Mouse (Mus musculus): ENCODE results near the gene Cd52.
"Not testable (repeated sequence)": the region's sequence is repeated elsewhere in the genome, so short reads cannot be mapped to it uniquely, and the experiment has no call there.

Cd52 gene

DNA sequence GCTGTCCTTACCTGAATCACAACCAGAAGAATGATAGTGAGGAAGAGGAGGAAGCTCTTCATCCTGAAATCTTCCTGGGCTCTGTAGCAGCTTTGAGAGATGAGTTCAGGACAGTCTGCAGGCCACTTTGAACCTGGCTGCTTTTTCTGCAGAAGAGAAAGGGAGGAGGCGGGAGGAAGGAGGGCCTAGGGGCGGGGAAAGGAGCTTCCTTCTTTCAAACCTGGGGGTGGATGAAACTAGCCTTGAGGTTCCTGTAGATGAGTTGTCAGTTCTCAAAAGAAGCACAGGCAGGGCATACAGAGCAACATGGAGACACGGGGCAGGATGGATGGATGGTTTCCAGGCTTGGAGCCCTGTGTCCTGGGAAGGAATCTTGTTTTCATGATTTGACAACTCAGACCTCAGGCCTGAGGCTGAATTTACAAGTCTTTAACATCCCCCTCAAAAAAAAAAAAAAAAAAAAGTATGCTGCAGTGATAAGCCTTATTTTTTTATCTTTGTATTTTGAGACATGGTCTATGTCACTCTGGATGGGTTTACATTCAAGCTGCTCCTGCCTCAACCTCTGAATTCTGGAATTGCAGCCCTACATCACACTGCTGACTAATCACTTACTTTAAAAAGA, at the start of gene Cd52:
Gene Cd52 (minus strand): TSS at position 160 of the 625 bp plus-strand sequence.
- DNase-seq, result no peak

DNA sequence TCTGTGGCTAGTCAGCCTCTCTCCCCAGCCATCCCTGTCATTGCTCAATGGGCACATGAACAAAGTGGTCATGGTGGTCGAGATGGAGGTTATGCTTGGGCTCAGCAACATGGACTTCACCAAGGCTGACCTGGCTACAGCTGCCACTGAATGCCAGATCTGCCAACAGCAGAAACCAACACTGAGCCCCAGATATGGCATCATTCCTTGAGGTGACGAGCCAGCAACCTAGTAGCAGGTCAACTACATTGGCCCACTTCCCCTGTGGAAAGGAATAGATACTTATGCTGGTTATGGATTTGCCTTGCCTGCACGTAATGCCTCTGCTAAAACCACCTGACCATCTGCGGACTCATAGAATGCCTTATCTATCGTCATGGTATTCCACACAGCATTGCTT, 49.4 kb upstream of the Cd52 start:
- DNase-seq, result not testable (repeated sequence)

DNA sequence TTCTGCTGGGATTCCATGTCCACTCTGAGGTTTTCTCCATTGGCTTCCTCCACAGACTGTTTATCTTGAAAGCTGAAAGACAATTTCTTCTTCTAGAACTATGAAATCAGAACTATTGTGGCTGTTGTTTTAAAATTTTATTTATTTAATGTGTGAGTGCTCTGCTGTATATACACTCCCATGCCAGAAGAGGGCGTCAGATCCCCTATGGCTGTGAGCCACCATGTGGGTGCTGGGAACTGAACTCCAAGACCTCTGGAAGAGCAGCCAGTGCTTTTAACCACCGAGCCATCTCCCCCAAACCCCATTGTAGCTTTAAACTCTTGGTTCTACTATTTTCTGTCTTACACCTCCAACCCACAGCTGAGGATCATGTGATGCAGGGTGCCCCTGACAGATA, 44.0 kb upstream of the Cd52 start:
- no peak for DNase-seq

DNA sequence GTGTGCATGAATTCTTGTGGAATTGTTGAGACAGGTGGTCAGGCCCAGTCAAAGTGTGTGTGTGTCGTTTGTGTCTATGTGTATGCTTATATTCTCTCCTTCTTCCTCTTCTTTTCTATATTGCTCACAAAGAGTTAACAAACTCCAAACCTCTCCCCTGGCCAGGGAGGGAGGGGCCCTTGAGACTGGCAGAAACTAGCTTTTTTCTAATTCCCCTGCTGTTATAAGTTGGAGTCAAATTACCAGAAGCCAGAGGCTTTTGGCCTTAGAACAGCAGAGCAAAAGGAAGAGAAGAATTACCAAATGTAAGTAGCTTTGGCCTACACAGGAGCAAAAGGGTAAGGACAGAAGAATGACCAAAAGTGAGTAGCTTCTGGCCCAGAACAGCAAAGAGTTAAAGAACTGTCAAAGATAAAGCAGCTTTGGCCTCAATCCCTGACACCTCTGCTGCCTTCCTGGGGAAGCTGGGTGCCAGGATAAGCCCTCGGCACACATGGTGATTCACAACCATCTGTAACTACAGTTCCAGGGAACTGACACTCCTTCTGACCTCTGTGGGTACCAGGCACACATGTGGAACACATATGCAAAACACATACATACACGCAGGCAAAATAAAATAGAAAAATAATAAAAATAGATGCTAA, 41.5 kb upstream of the Cd52 start:
- no peak for DNase-seq

DNA sequence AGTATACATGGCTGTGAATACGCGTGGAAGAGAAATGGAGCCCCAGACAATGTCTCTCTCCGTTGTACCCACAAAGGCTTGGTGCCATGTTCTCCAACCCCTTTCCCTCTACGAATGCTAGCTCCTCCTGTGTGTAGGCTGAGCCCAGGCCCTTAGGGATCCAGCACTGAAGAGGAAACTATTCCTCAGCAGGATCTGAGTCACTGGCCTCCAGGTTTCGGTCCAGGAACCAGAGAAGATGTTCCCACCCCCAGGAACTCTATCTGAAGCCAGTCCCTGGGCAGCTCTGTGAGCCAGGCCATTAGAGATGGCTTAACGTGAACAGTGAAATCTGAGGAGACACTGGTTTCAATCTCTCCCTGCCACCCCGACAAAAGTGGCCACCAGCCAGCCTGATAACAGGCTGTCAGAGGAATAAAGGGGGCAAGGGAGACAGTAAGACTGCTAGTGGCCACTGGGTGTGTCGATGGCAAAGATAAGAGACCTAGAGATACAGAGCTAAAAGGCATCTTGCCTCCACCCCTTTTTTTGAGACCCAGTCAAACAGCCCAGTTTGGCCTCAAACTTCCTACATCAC, 37.7 kb upstream of the Cd52 start:
- no peak for DNase-seq

DNA sequence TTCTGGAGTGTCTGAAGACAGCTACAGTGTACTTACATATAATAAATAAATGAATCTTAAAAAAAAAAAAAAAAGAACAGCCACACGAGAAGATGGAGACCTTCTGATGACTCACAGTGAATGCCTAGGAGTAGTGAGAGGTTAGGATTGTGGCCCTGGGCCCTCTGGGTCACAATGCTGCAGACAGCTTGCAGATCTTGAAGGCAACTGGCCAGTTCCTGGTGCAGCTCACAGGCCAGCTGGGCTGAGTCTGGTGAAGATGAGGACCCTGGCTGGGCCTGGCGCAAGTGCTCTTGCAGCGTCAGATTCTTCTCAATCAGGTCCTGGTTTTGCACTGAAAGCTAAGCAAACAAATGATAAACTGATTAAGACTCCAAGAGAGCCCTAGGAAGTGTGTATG, 37.2 kb upstream of the Cd52 start:
- no peak for DNase-seq

DNA sequence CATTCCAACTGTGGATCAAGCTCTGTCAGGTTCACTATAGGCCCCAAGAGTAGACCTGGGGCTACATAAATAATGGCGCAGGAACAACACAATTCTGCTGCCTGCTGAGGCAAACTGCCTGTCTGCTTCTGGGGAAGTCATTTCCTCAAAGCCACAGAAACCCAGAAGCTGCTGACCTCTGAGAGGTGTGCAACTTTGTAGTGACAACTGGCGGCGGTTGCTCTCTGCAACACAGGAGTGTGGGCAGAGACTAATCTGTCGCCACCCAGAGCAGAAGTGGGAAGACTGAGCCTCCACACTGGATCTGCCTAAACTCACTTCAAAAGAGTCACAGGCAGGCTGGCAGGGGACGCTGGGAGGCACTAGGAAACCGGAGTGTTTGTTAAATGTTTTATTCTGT, 34.6 kb upstream of the Cd52 start:
- no peak for DNase-seq

DNA sequence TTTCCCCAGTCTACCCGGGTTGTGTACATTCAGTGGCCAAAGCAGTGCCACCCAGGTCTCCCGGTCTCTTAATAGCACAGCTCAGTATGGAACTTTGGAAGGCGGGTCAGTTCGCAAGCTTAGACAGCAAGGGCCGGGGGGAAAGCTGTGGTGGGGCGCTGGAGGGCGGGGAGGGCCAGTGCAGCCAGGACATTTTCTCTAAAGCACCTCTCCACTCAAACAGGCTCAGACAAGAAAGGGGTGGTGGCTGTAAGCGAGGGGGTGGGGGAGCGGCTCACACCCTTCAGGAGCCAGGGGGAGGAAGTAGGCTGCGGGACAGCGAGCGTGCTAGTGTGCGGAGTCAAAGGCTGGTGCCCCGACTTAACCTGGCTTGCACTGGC, 34.1 kb upstream of the Cd52 start:
- DNase-seq, result no peak

DNA sequence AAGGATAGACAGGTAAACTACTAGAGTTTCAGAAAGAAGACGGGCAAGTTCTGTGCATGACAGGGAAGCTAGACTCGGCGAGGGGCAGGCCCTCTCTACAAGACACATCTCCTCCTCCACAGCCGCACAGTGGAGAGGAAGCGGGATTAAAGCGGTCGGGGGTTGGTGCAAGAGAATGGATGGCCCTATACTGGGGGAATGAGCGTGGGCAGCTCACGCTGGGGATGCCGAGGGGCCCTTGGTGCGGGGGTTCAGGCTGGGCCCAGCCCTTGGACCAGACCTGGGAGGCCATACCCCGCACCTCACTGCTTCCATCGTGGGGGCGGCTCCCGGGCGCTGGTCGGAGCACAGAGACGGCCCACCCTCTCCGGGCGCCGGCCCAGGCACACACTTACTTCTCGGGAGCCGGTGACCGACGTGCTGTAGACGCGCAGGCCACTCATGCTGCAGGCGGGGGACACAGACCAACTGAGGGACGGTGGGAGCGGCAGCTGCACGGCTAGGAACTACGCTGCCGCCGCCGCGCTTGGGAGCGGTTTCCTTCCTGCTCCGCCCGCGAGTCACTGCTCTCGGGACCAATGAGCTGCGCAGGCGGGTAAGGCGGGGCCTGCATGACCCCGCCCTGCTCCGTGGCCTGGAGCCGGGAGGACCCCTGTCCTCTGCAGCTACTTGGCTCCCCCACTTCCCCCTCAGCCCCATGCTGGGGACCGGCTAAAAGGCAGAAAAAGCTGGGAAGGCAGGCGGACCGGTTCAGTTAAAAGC, 33.5 kb upstream of the Cd52 start, which contains the start of gene Sh3bgrl3:
Gene Sh3bgrl3 (minus strand): TSS at position 569 of the 762 bp plus-strand sequence.
- DNase-seq, result peak; percentile 90 to 94

DNA sequence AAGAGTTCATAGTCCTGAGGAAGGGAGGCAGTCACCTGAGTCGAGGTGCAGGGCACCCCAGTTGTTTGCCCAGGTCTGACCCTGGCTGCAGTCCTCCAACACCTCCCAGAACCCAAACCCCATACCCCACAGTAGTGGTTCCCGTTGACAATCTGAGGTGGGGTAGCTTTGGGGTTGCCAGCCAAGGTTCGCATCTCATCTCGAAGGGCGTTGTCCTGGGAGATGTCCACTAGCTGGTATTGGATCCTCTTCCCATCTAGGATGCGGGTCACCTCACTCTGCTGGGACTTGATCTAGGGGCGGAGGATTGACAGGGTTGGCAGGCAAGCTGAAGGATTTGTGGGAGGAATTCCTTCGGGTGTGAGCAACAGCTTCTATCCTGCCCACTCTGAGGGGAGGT, 32.9 kb upstream of the Cd52 start:
- no peak for DNase-seq

DNA sequence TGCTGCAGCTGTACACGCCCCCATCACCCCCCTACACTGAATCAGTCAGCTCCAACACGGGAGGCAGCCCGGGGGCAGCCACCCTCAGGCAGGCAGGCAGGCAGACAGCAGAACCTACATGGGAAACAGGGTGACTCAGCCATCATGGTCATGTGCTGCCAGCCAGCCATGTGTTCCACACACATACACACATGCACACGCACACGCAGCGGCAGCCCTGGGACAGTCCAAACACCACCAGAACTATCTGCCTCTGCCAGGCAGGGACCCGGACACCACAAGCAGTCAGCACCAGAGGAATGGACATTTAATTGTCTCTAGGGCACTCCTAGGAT, 32.2 kb upstream of the Cd52 start:
- no peak for DNase-seq

DNA sequence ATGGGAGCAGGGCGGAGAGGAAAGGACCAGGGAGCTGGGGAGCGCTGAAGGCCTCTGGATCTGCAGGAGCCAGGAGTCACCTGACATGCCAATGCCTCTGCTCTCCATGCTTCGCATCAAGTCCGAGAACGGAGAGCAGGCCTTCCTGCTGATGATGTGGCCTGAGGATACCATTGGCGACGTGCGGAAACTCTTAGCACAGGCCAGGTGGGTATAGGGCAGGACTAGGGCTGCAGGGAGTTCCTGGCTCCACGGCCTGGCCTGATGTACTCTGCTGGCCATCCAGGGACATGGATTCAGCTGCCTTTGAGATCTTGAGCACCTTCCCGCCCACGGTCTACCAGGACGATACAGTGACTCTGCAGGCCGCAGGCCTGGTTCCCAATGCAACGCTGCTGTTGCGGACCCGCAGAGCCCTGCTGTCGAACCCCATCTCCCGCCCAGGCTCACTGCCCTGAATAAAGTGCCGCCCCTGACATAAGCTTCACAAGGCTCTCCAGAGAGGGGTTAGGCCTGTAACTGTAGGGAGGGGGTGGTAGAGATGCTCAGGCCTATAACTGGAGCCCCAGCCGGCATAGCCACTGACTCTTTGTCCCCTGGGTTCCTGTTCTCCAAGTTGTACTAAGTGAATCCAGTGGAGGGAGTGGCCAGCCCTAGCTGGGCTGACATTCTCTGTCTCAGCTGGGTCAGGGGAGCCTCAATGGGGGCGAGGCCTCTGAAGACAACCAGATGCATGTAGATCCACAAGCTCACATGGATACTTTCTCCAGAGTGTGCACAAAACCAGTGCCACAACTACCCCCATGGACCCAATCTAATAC, 31.6 kb upstream of the Cd52 start:
- no peak for DNase-seq

DNA sequence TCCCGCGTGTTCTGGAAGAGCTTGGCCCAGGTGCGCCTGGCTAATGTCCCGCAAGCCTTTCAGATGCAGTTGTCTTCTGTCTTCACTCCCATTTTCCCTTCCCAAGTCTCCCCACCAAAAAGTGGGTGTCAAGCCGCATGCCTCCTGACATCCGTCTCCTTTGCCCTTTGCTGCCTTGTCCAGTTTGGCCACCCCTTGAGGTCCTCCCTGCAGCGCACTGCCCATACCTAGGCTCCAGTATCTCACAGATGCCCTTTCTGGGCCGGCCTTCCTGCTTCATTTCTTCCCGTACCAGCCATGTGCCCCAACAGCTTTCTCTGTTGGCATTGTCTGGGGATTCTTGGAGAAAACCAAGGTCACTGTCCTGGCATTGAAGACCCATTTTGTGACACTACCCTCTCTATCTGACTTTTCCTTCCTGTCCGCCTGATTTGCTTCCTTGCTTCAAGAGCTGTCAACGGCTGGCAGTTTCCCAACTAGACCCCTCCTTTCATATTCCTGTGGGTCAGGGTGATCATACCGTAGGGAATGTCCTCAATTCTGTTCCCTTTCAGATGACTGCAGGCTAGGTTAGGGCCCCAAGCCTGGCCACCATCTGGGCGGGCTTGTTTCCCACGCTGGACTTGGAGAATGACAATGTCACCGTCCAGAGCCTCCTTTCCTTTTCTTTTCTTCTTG, 30.6 kb upstream of the Cd52 start:
- DNase-seq, result no peak

DNA sequence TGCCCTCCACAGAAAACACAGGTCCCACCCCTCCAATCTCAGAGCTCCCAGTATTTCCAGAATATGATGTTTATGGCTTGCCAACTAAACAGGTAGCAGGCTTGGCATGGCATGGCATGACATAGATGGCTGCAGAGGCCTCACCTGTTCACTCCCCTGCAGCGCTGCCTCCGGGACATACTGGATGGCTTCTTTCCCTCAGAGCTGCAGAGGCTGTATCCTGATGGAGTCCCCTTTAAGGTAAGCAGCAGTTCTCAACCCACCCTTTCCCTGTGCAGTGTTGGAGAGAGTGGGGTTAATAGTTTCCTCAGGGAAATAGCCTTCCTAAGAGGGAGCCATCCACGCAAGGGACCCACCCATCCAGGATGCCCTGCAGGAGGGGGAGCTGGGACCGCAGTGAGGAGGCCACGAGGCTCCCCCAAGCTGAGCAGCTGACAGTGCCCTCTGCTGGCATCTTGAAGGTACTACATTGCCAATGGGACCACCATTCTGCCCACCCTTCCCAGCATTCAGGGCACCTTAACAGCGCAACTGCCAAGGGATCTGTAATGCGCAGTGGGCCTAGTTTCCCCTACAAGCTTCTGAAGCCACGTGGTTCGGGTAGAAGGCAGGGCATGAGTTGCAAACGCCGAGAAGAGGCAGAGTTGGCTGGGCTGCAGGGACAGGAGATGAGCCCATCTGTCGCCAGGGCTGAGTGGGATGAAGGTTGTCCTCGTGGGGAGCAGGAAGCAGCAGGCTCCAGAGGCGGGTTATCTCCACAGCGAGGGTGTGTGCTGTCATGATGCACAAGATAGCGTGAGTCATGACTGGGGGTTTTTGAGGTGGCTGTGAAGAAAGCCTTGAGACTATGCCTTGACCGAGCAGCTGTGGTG, 29.0 kb upstream of the Cd52 start:
- DNase-seq, result peak; percentile 56 to 69

DNA sequence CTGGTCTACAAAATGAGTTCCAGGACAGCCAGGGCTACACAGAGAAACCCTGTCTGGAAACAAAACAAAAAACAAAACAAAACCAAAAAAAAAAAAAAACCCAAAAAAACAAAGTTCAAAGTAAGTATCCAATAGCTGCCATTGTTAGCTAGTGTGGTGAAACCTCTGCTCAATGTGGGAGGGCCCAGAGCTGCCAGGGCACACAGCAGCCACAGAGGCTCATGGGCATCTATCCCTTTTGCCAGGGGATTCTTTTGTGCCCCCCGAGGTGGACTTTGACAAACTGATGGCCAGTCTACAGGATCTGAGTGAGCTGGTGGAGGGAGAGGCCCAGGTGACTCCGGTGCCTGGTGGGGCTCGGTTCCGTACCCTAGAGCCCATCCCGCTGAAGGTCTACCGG, 28.3 kb upstream of the Cd52 start:
- DNase-seq, result no peak

DNA sequence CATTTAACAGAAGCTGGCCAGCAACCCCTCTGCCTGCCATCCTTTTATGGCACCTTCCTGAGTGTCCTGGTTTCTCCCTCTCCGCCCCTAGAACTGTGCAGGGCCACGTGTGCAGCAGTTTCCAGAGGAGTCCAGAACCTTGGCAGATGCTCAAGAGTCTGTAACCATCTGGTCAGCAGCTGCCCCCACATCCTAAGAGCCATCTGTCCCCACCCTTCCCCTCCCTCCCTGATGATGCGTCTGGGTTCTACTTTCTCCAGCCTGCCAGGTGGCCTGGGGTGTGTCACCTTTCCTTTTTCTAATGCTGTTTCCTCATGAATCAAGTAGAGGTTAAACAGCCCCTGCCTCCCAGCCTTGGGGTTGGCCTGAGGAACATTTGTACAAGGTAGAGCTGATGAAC, 27.4 kb upstream of the Cd52 start:
- no peak for DNase-seq

DNA sequence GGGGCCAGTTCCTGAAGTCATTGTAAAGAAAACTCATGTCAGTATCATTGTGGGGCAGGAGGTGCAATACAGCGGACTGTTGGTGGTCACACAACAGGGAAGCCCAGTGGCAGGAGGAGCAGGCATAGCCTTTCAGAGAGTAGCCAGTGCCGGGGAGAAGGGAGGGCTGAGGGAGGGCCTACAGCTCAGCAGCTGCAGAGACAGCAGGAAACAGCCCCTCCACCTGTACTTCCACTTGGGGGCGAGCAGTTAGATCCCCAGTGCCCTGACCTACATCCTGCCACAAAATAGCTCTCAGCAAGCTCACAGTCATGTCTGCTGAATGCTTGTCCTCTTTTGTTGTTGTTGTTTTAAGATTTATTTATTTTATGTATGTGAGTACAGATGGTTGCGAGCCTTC, 26.7 kb upstream of the Cd52 start:
- DNase-seq, result no peak

DNA sequence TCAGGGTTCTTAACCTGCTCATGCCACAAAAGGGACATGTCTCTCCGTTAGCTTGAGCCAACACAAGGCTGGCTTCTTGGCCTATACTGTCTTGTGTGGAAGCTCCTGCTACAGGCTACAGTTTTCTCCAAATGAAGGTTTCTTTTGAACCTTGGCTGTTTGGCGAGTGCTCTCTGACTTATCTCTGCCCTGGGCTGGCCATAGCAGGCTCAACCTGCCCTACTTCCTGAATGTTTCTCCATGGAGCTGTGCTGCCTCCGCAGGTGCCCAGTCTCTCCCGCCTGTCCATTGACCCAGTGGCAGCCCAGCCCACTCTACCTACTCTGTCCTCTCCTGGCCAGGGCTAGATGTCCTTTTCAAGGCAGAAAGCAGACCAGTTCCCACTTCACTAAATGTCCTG, 26.0 kb upstream of the Cd52 start:
- DNase-seq, result no peak

DNA sequence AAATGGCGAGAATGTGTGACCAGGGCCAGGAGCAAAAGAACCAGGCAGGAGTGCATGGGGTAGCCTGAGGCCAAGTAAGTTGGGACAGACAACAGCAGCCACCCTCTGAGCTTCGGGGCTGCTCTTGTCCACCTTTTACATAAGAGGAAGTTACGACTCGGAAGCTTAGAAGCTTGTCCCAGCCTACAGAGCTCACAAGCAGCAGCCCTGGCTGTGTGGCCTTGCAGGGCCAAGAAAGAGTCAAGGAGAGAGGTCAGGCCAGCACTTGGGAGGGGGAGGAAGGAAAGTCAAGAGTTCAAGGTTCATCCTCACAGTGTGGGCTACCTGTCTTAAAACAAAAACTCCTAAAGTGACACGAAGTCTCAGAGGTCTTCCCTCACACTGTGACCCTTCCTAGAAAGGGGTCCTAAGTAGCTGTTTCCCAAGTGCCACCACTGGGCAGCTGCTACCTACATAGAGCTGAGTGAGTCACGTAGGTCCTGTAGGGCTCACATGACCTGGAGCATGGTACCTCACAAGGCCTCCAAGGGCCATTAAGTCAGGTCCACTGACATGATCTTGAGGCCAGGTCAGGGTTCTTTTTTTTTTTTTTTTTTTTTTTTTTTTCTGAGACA, 25.4 kb upstream of the Cd52 start:
- no peak for DNase-seq

DNA sequence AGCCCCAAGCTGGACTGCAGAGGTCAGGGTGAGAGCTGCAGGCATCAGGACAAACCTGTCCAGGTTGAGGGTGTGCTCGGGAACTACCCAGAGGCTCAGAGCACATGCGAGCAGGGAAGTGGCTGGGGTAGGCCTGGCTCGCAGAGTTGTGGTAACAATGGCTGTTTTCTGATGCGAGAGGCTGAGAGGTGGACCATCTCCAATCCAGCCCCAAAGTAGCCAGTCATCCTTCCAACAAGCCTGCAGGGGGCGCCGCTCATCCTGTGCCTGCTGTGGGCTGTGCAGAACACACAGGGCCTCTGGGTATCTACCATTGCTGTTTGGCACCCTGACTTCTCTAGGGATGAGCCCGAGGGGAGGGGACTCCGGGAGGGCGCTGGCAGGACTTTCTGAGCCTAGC, 24.8 kb upstream of the Cd52 start:
- peak in 1 of 2 experiments; percentile 38 for DNase-seq

DNA sequence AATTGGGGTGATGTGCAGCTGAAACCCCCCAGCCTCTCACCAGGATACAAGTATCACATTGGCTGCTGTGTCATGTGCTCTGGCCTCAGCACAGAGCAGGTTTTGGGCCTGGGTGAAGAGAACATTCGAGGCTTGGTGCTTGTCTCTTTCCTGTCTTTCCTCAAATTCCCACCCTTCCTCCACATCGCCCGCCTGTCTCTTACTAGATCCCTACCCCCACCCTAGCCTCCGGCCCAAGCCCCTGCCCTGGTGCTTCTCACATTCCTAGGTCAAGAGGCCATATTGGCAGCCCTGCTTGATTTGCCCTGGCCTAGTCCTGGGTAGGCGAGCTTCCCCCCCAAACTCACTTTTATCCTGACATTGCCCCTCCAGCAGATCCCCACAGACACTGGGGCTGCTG, 24.2 kb upstream of the Cd52 start:
- no peak for DNase-seq

Measured in kidney, postnatal 4 days (tissue).